Mouse (Mus musculus) cerebellum, adult 18-20 months (tissue): ENCODE data around the gene Stra6l.

Experiments used
- DNase-seq, 2 experiments: peaks; one replicate each; pipeline ENCODE4 v3.0.0; 2021

Stra6l gene

DNA sequence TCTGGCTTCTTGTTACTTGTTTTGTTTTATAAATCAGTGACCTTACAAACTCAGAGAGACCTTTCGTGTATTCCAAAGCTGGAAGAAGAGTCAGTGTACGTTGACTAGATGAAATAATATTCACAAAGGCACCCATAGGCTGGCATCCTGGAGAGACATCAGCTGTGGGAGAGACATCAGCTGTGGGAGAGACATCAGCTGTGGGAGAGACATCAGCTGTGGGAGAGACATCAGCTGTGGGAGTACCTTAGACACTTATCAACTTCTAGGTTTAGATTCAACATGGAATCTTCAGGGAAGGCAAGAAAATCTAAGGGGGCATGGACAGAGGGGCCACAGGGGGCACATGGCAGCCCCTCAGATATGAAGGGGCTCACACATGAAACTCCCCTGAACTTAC, 2.2 kb upstream of the Stra6l start:
- DNase-seq = no peak

DNA sequence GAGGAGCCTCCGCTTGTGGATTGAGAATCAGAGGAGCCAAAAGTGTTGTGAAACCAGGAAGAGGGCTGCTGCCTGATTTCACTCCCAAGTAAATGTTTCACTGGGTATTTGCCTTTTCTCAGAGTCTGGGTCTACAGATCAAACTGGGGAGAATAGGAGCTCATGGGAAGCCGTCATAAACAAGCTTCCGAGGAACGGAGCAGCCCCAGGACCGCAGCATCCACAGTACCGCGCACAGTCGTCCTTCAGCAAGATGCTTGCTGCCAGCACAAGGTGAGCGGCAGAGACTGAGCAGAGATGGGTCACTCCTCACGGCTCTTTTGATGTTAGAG, 327 bp downstream of the Stra6l start:
- no peak for DNase-seq

DNA sequence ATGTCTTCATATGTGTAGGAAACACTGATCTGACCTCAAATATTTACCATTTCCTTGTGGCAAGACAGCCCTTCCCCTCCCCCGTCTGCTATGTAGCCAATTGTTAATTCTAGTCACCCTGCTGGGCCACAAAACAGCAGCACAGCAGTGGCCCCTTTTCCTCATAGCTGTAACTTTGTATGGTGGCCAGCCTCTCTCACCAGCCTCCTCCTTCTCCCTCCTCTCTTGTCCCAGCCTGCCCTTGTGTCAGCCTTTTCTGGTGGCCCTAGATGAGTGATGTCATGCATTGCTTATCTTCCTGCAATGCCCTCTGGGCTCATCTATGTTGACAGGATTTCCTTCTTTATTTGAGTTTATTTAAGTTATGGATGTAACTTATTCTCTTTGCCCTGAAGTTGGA, 955 bp downstream of the Stra6l start:
- no peak for DNase-seq

DNA sequence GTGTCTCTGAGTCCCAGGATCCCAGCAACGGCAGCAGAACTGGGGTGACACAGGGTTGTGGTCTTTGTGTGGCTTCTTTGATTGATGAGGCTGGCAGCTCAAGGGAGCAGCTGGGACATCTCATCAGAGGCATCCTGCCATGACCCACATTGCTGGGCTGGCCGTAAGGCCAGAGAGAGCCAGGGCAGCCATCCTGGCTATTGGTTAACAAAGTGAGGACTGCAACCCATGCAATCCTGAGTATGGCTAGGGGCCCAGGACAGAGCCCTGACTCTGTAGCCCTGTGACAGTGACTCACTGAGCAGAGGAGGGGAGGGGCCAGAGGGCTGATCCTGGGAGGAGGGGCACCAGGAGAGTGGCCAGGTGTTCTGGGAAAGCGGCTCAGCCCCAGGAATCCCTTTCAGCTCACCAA, 3.2 kb downstream of the Stra6l start:
- DNase-seq = peak in 1 of 2 experiments; percentile 7

DNA sequence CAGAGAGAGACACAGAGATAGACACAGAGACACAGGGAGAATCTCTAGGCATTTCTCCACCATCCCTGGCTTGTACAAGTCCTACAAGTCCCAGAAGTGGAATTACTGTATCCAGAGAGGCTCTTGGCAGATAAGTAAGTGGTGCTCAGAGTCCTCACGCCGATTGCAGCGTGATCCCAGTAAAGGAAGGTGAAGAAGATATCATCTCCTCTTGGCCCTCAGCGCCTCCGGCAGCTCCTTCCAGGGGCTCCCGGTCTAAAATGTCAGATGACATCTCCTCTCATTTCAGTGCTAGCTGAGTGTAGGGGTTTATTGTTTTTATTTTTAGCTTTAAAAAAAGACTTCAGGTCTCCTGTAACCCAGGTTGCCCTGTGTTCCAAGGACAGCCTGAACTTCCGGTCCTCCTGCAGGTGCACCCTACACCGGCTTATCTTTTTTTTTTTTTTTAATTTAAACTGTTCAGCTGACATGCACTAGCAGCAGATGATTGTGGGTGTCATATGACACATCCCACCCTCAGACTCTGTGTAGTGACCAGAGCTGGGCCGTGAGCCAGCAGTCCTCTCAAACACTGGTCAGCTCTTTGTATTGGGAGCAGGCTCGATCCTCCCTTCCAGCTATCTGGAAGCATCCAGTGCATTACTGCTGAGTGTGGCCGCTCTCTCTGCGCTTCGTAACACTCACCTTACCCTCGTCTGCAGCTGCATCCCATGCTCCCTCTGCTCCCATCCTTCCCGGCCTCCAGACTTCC, 5.2 kb downstream of the Stra6l start:
- DNase-seq = no peak

DNA sequence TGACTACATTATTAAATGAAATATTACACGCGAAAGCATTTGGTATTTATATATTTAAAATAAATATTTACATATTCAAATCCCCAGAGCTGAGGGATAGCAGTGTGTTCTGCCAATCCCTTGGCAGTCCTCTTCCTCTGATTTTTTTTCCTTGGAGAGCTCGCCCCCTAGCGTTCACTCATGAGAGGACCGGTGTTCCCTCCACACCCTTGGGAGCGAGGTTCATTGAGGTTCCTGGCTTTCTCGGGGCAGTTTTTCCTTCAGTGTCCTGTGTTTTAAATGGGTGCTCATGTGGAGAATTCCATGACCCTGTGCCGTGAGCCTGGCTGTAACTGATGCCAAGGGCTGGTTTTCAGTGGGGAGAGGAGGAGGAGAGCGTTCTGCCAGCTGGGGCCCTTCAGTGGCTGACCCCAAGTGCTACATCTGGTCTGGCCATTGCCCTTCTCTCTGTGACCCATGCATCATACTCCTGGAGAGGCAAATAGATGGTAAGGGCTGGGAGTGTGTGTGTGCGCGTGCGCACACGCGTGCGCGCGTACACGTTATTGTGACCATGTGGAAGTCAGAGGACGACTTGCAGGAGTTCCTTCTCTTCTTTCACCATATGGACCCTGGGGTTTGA, 7.5 kb downstream of the Stra6l start:
- peak; percentile 80 to 82 for DNase-seq

DNA sequence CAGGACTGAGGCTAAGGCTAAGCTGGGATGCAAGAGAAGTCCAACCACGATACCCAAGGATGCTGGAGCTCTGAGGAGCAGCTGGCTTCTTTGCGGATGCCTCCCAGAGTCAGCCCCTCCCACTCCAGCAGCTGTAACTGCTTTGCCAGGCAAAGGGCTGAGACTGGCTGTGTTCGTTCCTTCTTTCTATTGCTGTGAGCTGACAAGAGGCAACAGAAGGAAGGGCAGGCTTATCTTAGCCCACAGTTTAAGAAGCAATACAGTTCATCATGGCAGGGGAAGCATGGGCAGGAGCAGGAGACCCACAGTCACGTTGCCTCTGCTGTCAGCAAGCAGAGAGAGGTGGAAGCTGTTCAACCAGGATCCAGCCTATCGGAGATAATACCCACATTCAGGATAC, 12.7 kb downstream of the Stra6l start:
- DNase-seq = no peak

DNA sequence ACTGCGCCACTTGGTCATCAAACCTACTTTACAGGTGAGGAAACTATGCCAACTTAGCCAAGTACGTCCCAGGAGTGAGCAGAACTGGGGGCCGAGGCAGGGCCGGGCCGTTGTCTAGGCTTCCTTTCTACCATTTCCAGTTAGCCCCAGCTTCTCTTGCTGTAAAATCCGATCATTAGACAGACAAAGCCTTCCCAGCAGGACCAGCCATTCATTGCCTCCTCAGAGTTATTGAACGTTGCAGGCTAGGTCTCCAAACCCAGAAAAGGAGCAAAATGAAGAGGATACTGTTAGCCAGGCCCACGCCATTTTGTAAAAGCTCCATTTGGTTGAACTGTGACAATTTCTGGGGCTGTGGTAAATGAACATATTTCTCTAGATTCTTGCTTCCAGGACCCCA, 19.0 kb downstream of the Stra6l start:
- no peak for DNase-seq

DNA sequence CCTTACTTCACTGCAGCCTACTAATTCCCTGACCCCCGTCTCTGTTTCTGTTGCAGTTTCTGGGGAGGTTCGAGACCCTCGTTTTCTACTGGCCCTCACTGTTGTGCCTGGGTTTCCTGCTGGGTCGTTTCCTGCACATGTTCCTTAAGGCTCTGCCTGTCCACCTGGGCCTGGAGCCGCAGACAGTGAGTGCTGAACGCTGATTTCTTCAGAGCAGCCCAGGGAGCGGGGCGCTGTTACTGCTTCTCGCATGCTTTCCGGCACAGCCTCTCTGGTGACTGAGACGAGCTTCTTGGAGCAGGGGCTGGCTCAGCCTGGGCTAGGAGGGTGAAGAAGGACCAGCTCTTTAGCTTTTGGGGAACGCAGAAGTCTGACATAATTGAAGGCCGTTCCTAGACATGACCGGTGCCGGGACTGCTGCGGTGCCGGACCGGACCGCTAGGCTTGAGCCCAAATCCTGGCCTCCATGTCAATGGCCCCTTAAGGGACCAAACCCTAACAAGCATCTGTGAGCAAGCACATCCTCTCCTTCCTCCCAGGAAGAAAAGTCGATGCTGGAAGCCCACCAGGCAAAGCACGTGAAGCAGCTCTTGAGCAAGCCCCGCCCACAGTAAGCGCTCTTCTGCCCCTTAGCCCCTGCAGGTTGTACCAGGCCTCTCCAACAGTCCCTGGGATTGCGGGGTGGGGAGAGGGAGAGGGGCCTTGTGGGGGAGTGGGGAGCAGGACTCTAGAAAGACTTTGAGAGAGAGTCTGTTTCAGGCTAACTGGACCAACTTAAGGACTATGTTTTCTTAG, 20.8 kb downstream of the Stra6l start:
- DNase-seq = no peak

DNA sequence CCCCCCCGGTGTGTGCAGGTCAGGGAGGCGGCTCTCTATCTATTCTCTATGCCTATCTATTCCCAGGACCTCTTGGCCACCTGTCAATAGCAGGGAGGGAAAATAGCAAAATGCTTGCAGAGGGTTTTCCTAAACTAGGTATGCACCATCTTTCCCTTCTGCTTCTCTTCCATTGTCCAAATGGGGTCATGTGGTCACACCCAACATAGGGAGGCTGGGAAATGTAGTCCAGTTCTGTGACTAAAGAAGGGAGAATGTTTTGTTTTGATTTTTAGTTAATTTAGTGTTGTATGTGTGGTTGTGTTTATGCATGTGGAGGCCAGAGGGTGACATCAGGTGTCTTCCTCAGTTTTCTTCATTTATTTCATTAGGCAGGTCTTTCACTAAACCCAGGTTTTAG, 23.7 kb downstream of the Stra6l start:
- DNase-seq = no peak

DNA sequence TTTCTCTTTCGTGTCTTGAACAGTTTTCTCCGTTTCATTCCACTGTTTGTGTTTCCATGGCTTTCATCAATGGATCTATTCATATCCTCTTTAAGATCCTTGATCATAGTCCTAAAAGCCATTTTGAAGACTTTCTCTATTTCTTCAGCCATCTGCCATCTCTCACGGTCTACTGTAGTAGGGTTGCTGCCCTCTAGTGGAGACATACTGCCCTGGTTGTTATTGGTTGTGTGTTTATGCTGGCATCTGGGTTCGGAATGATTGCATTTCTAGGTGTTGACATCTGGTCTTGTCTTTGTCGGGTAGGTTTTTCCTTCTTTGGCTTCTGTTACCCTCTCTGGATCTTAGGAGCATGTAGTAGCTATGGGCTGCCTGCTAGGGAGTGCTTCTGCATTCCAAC, 30.5 kb downstream of the Stra6l start:
- peak; percentile 17 to 28 for DNase-seq

DNA sequence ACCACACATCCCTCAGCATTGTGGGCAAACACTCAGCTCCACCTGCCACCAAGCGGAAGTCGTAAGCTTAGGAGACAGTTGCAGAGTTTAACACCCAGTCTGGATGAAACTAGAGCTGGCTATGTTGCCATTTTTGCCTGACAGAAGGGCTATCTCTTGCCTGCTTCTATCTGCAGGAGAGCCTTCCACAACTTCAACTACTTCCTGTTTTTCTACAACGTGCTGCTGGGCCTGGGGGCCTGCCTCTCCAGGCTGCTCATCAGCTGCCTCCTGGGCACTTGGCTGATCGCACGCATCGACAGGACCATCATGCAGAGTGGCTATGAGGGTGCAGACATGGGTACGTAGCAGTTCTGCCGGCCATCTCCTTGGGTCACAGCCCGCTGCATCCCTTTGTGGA, 34.1 kb downstream of the Stra6l start:
- DNase-seq = no peak

DNA sequence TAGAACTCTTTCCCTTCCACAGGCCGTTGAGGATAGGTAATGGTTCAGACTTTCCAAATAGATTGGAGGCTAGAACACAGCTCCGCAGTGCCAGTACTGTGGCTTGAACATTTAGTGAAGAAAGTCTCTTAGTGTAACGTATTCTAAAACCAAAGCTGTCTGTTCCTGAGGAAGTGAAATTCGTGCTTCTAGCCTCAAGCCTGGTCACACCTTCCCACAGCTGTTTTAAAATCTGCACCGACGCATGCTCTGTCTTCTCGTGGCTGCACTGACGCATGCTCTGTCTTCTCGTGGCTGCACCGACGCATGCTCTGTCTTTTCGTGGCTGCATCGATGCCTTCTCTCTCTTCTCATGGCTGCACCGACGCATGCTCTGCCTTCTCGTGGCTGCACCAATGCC, 34.8 kb downstream of the Stra6l start:
- DNase-seq = no peak

DNA sequence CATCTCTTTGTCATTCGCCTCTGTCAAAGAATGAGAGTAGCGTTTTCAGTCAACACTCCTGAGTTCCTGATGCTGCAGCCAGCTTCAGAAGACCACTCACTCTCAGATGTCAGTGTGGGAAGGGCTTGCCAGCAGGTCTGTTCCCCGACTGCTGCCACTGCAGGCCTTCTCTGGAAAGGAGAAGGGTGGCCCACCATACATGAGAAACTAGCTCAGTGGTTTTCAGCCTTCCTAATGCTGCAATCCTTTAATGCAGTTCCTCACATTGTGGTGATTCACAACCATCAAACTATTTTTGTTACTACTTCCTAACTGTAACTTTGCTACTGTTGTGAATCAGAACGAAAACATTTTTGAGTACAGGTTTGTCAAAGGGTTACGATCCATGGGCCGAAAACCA, 41.0 kb downstream of the Stra6l start:
- DNase-seq = no peak

DNA sequence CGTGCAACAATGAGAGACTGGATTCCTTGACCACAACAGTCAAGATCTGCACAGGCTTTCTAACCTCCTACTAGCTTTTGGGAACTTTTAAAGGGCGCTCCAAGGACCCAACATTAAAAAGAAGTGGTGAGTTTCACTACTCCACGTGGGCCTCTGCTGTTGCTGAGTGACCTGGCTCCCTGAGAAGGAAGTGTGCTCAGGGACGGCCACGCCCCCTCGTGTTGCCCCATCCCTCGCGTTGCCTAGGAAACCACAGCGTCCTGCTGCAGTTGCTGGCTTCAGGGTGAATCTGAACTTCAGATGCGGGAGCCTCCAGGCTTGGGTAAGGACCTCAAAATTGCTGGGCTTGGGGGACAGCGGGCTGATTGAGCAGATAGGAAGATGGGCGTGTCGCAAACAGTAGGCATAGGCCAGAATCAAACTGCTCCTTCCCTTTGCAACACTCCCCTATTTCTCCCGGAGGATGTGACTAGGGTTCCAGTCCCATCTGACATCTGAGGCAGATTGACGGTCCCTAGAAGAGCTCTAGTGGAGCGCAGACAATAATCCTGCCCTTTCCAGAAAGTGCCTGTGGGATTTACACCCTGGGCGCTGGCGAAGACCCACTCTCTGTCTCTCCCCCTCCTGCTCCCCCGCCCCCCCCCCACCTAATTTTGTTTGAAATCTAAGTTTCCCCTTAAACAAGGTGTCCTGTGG, 41.8 kb downstream of the Stra6l start, which contains the start of gene Ccdc180:
Gene Ccdc180 (plus strand): TSS at position 238 of the 696 bp plus-strand sequence.
- peak in 1 of 2 experiments; percentile 6 for DNase-seq

DNA sequence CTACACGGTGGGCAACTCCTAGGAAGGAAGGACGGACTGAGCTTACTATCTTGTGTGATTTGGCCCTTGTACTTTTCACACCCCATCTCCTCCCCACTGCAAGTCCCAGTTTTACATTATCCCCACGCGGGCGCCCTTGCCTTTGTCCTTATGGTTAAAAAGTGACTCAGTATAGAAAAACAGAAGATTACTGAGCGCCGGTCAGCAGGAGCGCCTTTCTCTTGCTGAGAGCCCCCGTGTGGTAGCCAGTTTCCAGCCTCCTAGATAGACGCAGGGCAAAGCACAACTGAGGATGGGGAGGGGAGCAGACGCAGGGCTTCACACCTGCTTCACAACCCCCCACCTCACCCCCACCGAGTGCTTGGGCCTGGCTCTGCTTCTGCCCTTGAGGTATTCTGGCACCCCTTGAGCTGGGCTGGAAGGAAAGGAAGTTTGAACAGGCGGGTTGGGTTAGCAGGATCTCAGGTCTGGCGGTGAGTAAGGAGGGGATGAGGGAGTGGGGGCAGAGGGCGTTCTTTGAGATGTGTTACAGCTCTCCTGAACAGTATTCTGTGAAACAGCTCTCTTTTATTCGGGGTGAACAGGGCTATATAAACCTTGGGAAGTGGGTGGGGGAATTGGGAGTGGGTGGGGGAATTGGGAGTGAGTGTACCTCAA, 48.1 kb downstream of the Stra6l start:
- DNase-seq = no peak

DNA sequence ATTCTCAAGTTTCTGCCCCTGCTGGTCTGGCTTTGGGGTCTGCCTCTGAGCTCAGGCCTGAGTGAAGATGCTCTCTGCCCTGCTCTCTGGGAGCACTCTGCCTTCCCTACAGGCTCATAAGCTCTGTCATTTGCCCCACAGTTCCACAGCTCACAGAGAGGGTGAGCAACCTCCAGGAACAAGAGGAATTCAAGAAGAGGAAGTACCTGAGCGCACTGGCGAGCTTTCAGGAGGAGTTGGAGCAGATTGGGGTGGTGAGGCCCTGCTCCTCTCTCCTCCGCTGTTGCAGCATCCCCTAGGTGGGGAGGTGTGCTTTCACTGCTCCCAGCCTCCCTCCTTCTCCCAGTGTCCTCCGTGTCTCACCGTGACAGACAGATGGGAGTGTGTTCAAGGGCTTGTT, 49.9 kb downstream of the Stra6l start:
- no peak for DNase-seq

DNA sequence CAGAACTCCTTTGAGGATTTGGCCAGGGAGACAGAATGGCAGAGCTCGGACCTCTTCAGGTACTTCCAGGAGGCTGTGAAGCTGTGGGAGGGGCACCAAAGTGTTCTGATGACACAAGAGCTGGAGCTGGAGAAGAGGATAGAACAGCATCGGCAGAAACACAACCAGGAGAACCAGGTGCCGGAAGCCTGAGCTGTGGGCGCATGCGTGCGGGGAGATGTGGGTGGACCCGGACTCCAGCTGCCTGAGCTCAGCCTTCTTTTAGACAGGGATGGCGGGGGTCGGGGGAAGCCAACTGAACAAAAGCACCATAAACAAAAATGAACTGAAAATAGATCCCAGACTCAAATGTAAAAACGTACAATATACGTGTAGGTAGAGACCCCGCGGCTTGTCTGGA, 60.8 kb downstream of the Stra6l start:
- no peak for DNase-seq

DNA sequence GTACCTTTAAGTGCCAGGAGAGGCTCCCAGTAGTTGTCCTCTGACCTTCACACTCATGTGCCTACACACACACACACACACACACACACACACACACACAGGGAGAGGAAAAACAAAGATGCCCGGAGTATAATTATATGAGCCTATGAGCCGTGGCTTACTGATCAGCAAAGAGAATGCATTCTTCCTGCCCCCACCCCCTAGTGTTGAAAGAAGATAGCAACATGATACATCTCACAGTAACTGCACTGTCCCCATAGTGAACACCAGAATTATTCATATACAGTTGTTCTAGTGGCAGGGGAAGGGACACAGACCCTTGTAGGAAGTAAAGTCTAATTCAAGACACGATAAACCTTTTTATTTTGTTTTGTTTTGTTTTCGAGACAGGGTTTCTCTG, 61.5 kb downstream of the Stra6l start:
- DNase-seq = no peak

DNA sequence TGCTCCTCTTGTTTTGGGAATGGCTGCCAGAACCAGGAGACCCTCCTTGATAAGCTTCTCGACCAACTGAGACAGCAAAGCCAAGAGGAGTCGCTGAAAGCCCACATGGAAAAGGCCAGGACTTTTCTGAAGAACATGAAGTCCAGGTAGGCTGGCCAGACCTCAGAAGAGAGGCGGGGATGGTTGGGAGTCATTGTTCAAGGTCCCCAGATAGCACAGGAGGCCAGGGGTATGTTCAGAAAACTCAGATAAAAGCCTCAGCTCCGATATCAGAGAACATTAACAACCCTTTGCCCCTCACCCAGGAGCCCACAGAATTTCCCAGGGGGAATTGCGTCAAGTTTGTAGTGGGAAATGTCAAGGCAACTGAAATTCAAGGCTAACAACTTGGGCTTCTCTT, 62.8 kb downstream of the Stra6l start:
- DNase-seq = no peak

DNA sequence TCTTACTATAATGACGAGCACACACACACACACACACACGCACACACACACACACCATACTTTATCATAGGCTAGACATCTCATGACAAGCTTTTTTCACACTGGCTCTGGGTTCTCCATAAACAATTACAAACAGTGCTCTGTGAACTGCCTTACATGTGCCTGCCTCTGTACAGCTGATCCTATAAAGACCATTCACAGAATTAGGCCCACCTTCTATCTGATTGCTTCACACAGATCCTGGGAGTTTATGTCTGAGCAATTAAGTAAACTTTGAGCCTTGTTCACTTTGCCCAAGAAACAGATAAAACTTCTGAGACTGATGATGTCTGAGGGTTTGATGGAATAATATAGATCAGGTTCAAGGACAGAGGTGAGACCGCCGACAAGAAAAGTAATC, 63.4 kb downstream of the Stra6l start:
- no peak for DNase-seq

DNA sequence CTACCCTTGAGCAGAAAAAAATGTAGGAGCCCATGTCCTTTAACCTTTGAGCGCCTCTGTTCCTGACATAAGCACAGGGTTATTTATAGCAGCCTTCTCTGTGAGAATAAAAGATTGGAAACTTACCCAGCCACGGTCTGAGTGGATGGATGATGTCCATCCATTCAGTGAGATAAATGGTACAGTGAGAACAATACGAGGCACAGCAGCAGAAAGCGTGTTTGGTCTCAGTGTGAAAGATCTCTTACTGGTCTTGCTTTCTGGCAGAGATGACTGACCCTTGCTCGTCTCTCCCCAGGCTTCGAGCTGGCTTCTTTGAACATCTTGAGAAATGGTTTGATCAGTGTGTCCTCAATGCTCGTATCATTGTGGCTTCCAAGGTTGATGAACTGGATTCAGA, 68.6 kb downstream of the Stra6l start:
- DNase-seq = no peak
